Mouse (Mus musculus) Patski (cell line): ENCODE data around the gene Spast. TPM values are rescaled to one million over a fixed set of nuclear protein-coding genes. Genes with fewer than 3 reads are reported as not detected.

Experiments
- ATAC-seq: fragments of 100-300 bp; one replicate; pipeline ENCODE4 v1.8.0; 2021
- CTCF ChIA-PET: fragments of 350-600 bp; sonication (Branson Sonifier 250); formaldehyde crosslinking; loops from one replicate; lab custom pipeline; 2022; ENCODE audit warnings: inconsistent platforms; lab: Charles Lee
- POLR2A ChIA-PET: fragments of 350-600 bp; sonication (Branson Sonifier 250); formaldehyde crosslinking; loops from one replicate; lab custom pipeline; 2022; ENCODE audit warnings: antibody characterized with exemption, inconsistent platforms; lab: Charles Lee
- DNase-seq: peaks from one replicate; pipeline ENCODE4 v3.0.0-alpha.2; 2011; ENCODE audit warnings: low read depth, low spot score
- H3K27me3 ChIP-seq: fragments of 371-371 bp; one replicate; pipeline ENCODE4 v1.5.1; 2021
- CTCF ChIP-seq: fragments of 100-300 bp; IDR thresholded peaks from one replicate; pipeline ENCODE4 v1.5.1; 2021
- in situ Hi-C: fragments of 300-500 bp; cut with MboI; formaldehyde crosslinking; loops from 3 replicates; pipeline ENCODE4 v1.11.1; 2018; ENCODE audit warnings: low pct_unique_long_range_greater_than_20kb, mixed read lengths
- polyA plus RNA-seq: library from polyadenylated mRNA; unstranded; gene quantifications from one replicate; pipeline ENCODE4 v1.2.3, GENCODE M21; 2021

Gene Spast
- polyA plus RNA-seq, 1 experiment from 2014 or later = 27.5 TPM

GRCm38 (mm10) chr17:74389847-74390246, 51.1 kb downstream of the Spast start:
- in situ Hi-C loops = no loop called here
- ChIA-PET CTCF (interaction anchor here (1.6 kb wide), 1 partner anchor 11 kb away, joined by 4 read pairs; no protein-coding TSS in a partner anchor), POLR2A (no interaction called here)
- no peaks in the 10 kb centered on the region for H3K27me3 ChIP-seq
- DNase-seq (no peak), ATAC-seq (no peak)
- peak; percentile 29 for TF ChIP-seq CTCF

DNA sequence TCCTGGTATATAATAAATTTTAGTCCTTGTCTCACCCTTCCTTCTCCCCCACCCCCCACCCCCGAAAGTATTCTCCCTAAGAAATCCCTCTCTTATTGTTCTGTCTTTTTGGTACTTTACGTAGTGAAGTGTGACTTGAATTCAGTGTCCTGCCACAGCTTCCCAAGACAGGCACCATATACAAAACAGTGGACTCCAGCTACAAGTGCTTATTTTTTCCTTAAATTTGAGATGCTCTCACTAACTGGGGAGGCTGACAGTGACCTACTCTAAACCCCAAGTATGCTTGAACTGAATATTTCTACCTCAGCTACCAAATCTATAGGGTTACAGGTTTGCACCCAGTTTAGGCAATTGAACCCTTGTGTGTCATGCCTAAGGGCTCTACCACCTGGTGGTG, 55.6 kb downstream of the Spast start:
- CTCF ChIA-PET = no interaction called here
- no peak for DNase-seq
- no peaks in the 10 kb centered on the region for H3K27me3 ChIP-seq
- ATAC-seq = no peak
- in situ Hi-C loops = no loop called here
- no peak for TF ChIP-seq CTCF
- POLR2A ChIA-PET = interaction anchor here (0.6 to 1.5 kb wide), 2 partner anchors 17 to 153 kb away, joined by 3 to 4 read pairs; no protein-coding TSS in a partner anchor

DNA sequence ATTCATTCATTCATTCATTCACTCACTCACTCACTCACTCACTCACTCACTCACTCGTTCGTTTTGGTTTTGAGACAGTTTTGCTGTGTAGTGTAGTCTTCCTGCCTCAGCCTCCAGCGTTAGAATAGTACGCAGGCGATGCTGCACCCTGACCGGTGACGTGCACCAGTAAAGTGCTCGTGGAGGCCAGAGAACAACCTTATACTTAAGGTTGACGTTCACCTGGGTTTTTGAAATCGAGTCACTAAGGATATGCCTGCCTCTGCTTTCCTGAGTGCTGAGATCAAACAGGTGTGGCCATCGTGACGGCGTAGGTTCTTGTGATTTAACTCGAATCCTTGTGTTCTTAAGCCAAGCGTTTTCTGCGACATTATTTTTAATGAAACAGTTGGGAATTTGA, 56.1 kb downstream of the Spast start:
- no peaks in the 10 kb centered on the region for H3K27me3 ChIP-seq
- no peak for DNase-seq
- no peak for ATAC-seq
- POLR2A ChIA-PET = interaction anchor here (1.2 to 1.5 kb wide), 2 partner anchors 17 to 94 kb away, joined by 4 to 7 read pairs; partner anchors contain the start of gene Yipf4
- CTCF ChIA-PET = no interaction called here
- no peak for TF ChIP-seq CTCF
- in situ Hi-C loops = no loop called here

DNA sequence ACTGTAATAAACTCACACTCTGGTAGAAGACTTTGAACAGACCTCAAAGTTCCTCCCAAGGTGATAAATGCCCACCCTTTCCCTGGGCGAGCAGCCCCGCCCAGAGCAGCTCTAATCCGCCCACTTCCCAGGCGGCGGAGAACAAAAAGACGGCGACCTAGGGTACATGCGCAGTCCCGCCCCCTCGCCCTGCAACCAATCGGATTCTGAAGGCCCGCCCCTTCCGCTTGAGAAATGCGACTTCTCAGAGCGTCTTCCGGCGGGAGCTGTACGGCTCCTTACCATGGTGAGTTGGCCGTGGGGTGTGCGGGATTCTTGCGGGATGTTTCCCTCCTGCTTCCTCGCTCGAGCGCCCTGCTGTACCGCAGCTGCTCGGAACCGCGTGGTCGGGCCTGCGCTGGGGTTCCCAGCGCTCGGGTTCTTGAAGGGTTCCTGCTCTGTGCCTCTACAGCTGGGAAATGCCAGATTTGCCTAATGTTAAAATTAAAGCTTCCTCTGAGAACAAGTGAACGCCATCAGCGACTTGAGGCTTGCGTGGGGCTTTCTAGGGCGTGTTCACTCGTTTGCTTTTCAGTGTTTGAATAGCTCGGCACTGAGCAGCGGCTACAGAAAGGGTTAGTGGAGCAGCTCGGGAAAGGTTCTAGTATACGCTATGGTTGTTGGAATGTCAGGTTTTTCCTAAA, 56.7 kb downstream of the Spast start, which contains the start of gene Slc30a6:
TSS of gene Slc30a6 (plus strand) at position 226 of the 683 bp plus-strand sequence.
- ATAC-seq = peak; percentile 85
- no peak for TF ChIP-seq CTCF
- peak; percentile 72 for DNase-seq
- ChIA-PET POLR2A (interaction anchor here (1.2 to 1.5 kb wide), 2 partner anchors 16 to 94 kb away, joined by 4 to 7 read pairs; partner anchors contain the start of gene Yipf4), CTCF (interaction anchor here (0.8 to 1.2 kb wide), 2 partner anchors 11 to 45 kb away, joined by 3 read pairs; no protein-coding TSS in a partner anchor)
- in situ Hi-C loops = no loop called here
- H3K27me3 ChIP-seq = no peaks in the 10 kb centered on the region

- POLR2A ChIA-PET = interaction anchor here (0.6 kb wide), 1 partner anchor 229 kb away, joined by 3 read pairs; no protein-coding TSS in a partner anchor
- DNase-seq = no peak
- in situ Hi-C loops = no loop called here
- no peak for TF ChIP-seq CTCF
- CTCF ChIA-PET = interaction anchor here (1.2 kb wide), 1 partner anchor 10 kb away, joined by 3 read pairs; no protein-coding TSS in a partner anchor
- no peak for ATAC-seq
- H3K27me3 ChIP-seq = no peaks in the 10 kb centered on the region
These were observed 58.0 kb downstream of the Spast start for GRCm38 (mm10) chr17:74396766-74397165.

DNA sequence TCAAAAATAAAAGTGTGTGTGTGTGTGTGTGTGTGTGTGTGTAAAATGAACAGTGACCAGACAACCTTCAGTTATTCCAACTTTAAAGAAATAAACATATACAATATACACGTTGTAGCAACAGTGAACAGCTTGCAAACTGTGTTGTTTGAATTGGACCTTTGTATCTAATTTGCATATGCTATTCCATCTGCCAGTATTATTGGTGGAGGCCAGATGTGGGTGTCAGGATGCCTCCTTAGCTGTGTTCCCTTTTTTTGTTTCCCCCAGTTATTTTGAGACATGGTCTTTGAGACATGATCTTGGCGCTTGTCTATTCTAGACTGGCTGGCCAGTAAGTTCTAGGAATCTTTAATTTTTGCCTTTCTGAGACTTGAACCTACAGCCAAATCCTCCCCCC, 58.4 kb downstream of the Spast start:
- TF ChIP-seq CTCF = no peak
- no peak for DNase-seq
- in situ Hi-C loops = no loop called here
- H3K27me3 ChIP-seq = no peaks in the 10 kb centered on the region
- CTCF ChIA-PET = interaction anchor here (1.2 kb wide), 1 partner anchor 9 kb away, joined by 3 read pairs; no protein-coding TSS in a partner anchor
- POLR2A ChIA-PET = interaction anchor here (0.5 kb wide), 1 partner anchor 130 kb away, joined by 3 read pairs; no protein-coding TSS in a partner anchor
- ATAC-seq = no peak

- ChIA-PET POLR2A (interaction anchor here (0.8 kb wide), 1 partner anchor 12 kb away, joined by 3 read pairs; no protein-coding TSS in a partner anchor), CTCF (interaction anchor here (1.3 kb wide), 1 partner anchor 80 kb away, joined by 3 read pairs; no protein-coding TSS in a partner anchor)
- in situ Hi-C loops = no loop called here
- ATAC-seq (peak; percentile 71), DNase-seq (peak; percentile 19)
- TF ChIP-seq CTCF = no peak
- no peaks in the 10 kb centered on the region for H3K27me3 ChIP-seq
These were observed 63.9 kb downstream of the Spast start for GRCm38 (mm10) chr17:74402486-74403222.

- ChIA-PET CTCF (interaction anchor here (1.2 kb wide), 1 partner anchor 10 kb away, joined by 3 read pairs; no protein-coding TSS in a partner anchor), POLR2A (no interaction called here)
- TF ChIP-seq CTCF = no peak
- ATAC-seq (no peak), DNase-seq (no peak)
- in situ Hi-C loops = no loop called here
- H3K27me3 ChIP-seq = no peaks in the 10 kb centered on the region
These were observed 67.7 kb downstream of the Spast start for GRCm38 (mm10) chr17:74406487-74406886.

- no peak for TF ChIP-seq CTCF
- DNase-seq (no peak), ATAC-seq (no peak)
- H3K27me3 ChIP-seq = no peaks in the 10 kb centered on the region
- in situ Hi-C loops = no loop called here
- POLR2A ChIA-PET = interaction anchor here (0.6 kb wide), 1 partner anchor 17 kb away, joined by 4 read pairs; no protein-coding TSS in a partner anchor
- CTCF ChIA-PET = interaction anchor here (0.9 kb wide), 1 partner anchor 11 kb away, joined by 3 read pairs; no protein-coding TSS in a partner anchor
These were observed 70.9 kb downstream of the Spast start for GRCm38 (mm10) chr17:74409722-74410121.

DNA sequence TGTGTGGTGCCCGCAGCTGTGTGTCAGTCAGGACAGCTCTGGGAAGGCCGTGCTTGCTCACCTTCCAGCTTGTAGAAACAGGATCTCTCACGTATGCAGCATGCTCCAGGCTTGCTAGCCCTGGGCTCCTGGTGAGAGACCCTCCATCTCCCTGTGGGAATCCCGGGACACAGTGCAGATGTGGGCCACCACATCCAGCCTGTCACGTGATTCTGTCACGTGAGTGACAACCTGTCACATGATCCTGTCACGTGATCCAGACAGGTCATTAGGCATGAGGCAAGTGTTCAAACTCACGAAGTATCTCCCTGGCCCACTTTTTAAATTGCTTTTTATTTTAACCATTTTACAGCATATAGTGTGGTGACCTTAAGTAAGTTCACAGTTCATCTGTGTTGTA, 74.5 kb downstream of the Spast start:
- ChIA-PET CTCF (no interaction called here), POLR2A (no interaction called here)
- H3K27me3 ChIP-seq = no peaks in the 10 kb centered on the region
- DNase-seq (no peak), ATAC-seq (no peak)
- in situ Hi-C loops = no loop called here
- TF ChIP-seq CTCF = no peak
